Mouse (Mus musculus) testis, adult 2 months (tissue): Measurements from ENCODE around the gene Angpt4.

ENCODE experiments used
- CTCF ChIP-seq: fragments of 200-500 bp; IDR thresholded peaks from 2 replicates; pipeline ENCODE4 v1.5.1; 2012; ENCODE audit warnings: low read depth, mild to moderate bottlenecking, inconsistent platforms, low read length, moderate library complexity; ENCODE audit not compliant: control insufficient read depth, insufficient read depth, insufficient replicate concordance
- POLR2A ChIP-seq: fragments of 200-500 bp; IDR thresholded peaks from 2 replicates; pipeline ENCODE4 v1.6.1; 2012; ENCODE audit warnings: low read depth, mild to moderate bottlenecking, inconsistent platforms, low read length, moderate library complexity; ENCODE audit not compliant: control insufficient read depth

DNA sequence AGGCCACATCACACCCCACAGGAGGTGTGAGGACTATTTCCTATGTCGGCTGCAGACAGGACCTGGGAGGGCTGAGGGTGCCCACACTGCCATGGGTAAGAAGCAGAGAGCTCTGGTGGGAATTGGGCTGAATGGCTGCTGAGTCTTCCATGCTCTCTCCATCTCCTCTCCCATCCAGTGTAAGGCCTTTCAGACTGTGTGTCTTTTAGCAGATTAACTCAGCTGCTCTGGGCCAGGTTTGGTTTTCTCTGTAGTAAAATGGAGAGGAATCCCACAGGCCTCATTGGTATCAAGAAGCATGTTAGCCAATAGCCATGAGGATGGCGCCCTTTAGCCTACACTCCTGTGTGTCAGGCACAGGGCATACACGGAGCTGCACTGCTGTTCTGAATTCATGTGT is 1.6 kb upstream of the Angpt4 start:
- TF ChIP-seq CTCF (no peak), POLR2A (no peak)
